Mouse (Mus musculus) cerebellum, adult (tissue): ENCODE results near the gene Ssna1.

Experiments
- ATAC-seq: cut with Nextera tagmentation; 2 replicates; pipeline ENCODE4 v1.9.2; 2017; ENCODE audit warnings: mild to moderate bottlenecking, moderate library complexity, mixed read lengths; ENCODE audit not compliant: insufficient number of reproducible peaks, low FRiP score, low TSS enrichment

Gene Ssna1

DNA sequence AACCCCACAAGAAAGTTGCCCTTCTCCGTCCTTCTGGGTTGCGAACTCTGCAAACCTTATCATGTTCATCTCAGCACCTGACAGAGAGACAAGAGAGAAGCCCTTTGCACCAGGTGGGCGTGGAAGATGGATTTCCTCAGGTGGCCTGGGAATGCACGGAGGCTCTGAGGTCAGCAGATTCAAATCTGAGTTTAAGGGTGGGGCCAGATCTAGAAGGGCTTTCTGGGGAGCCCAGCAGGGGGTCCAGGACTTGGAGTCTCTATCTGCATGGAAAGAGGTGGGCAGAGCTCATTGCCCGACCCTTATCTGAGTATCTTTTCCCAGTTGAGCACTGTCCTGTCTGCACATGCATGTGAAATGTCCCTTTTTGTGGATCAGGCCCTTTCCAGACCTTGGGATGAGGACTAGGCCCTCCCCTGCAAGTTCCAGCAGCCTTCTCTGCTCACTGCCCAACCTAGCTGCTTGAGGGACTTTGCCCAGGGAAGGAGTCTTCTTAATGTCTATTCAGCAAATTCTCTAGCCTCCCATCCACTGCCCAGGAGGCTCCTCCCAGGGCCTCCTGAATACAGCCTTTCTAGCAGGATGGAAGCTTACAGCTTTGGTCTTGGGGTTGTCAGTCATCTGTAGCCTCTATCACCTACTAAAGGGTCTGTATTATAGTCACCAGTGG is 37.6 kb downstream of the Ssna1 start:
- ATAC-seq, result no peak

DNA sequence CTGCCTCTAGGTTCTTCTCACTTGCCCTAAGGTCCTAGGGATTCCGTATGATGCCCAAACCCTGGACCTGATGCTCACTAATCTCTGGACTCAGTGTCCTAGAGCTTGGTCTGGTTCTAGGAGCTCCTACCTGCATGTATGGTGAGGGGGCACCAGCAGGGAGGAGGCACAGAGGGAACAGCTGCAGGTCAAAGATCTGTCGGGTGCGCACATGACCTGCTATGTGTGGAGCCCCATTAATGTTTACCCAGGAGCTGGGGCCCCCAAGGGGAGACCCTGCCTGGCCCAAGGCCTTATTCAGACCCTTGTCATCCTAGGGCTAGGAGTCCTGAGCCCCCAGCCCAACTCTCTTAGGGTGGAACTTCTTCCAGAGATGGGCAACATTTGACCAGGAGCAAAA is 38.2 kb downstream of the Ssna1 start, which contains the start of gene Slc34a3:
Slc34a3 (minus strand) TSS at position 315 of the 400 bp plus-strand sequence.
- no peak for ATAC-seq

DNA sequence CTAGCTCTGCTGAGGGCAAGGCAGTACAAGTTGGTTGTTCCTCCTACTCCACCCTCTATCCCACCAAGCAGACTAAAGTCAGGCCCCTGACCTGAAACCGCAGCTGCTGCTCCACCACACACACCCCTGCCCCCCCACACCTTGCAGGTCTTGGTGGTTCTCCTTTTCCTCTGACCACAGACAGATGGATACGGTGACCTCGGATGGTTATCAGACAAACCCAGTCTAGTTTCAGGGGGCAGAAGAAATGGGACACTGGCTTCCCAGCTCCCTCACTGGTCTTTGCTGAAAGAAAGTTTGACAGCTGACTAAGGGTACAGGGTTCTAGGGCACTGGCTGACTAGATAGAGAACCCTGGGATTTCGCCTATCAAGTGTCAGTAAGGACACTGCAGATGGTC is 38.8 kb downstream of the Ssna1 start:
- ATAC-seq, result no peak

DNA sequence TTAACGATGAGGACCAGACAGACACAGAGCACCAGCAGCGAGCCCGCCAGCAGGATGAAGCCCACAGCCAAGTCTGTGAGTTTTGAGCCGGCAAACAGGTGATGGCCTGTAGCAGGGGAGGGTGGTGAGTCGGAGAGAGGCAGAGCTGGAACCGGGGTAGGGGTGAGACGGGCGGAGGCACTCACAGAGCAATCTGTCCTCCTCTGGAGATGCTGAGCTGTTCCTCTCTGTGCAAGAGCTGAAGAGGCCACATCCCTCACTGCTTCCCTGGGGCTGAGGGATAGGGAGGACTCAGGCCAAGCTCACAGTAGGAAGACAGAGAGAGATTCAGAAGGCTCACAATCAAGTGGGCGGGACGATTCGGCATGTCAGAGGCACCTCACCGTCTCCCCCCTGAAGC is 41.2 kb downstream of the Ssna1 start:
- no peak for ATAC-seq

DNA sequence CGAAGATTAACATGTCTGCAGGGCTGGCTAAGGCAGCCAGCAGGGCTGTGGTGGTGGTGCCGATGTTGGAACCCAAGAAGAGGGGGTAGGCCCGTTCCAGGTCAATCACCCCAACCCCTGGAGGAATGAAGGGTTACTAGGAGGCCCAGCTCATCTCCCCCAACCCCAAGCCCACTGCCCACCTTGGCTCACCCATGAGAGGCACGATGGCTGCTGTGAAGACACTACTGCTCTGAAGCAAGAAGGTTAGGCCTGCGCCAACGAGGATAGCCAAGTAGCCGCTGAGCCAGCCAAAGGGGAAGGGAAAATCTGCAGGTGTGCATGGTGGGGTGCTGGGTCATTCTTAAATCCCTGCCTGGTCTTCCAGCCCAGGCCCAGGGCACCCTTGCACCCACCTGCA is 41.7 kb downstream of the Ssna1 start:
- no peak for ATAC-seq

DNA sequence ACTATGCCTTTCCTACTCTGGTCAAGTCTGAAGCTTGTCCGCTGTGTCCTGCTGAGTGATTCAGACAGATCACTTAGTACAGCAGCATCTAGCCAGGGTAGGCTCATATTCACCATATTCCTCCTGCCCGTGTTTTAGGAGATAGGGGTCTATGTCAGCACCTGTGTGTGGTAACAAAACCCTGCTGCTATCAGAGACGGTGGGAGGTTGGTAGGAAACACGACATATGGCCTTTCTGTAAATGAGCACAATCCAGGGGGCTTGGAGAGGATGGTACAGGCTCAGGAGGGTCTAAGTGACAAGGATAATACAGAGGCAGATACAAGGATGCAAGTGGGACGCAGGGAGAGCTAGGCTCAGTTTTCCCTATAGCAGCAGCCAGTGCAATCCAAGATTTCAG is 42.7 kb downstream of the Ssna1 start:
- ATAC-seq, result no peak

DNA sequence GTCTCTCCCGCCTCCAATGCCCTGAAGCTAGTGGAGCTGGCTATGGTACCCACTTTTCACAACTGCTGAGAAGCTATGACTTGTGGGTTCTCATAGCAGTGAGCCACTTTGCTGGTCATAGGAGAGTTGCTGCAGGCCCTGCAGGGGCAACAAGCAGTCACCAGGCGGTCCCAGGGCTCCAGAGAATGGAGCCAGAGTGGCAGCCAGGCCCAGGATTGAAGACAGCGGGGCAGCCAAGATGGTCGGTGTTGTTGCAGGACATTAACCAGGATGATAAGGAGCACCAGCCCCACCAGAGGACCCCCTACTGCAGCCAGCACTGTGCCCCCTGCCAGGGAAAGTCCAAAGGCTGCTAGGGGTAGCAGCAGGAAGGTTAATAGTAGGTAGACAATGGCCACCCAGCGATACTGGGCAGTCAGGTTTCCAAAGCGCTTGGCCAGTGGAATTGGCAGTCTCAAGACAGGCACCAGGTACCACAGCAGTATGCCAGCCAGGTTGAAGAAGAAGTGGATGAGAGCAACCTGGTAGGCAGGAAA is 43.2 kb downstream of the Ssna1 start:
- no peak for ATAC-seq

DNA sequence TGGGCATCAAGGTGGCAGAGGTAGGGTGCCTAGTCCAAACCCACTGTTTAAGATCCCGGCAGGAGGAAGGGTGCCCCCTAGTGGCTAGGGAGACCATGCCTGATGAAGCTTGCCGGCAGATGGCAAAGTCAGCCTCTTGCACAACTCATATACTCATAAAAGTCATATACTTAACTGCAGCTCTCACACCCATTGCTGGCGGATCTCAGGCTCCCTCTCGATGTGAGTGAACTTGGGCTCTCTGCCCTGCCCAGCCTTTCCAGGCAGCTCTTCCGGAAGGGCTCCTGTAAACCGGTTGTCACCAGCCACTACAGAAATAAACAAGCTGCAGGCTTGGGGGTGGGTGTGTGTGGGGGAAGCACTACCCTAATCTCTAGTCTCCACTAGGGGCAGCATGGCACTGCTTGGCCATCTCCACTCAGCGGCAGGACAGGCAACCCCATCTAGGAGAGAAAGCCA is 43.8 kb downstream of the Ssna1 start:
- ATAC-seq, result peak; percentile 51

DNA sequence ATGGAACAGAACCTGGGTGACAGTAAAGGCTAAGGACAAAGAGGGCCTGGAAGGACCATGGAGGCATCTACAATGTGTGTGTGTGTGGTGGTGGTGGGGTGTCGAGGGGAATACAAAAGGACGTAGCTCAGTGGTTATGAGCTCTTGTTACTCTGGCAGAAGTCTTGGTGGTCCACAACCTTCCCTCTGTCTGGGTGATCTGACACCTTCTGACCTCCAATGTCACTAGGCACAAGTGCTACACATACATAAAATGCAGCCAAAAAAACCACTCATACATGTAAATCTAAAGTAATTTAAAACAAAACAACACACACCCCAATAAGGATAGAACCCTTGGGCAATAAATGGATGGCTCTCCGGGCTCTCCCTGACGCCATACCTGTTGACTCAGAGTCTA is 44.8 kb downstream of the Ssna1 start:
- no peak for ATAC-seq

DNA sequence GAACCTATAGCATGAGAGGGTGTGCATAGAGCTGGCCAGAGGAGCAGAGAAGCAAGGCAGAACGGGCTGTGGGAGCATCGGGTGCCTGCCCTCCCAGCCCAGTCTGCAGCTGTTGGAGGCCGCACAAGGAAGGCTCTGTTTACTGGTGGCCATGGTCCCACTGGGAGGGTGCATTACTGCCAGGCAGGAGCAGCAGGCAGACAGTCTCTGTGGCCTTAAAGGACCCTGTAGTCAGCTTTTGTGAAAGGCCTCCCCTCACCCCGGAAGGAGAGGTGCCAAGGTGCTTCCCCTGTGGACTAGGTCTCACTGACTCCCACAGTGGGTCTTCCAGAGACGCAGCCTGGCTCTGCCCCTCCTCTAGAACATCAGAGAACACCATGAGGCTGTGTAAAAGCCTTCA is 45.4 kb downstream of the Ssna1 start:
- ATAC-seq, result no peak

DNA sequence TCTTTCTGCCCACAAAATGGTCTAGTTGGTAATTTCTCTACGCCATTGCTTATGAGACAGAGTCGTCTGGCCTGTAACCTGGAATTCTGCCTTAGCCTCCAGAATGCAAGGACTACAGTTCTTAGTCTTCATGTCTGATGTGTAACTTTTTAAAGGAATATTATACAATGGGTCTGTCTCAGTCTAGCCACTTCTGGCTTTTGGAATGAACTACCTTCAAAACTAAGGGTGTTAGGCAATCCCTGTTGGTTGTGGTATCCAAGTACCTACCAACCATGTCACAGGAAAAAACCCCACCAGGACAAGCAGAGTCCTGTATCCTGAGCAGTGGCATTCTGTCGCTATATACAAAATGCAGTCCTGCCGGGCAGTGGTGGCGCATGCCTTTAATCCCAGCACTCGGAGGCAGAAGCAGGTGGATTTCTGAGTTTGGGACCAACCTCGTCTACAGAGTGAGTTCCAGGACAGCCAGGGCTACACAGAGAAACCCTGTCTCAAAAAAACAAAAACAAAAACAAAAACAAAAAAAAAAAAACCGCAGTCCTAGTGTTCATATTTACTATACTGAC is 46.3 kb downstream of the Ssna1 start:
- ATAC-seq, result no peak

DNA sequence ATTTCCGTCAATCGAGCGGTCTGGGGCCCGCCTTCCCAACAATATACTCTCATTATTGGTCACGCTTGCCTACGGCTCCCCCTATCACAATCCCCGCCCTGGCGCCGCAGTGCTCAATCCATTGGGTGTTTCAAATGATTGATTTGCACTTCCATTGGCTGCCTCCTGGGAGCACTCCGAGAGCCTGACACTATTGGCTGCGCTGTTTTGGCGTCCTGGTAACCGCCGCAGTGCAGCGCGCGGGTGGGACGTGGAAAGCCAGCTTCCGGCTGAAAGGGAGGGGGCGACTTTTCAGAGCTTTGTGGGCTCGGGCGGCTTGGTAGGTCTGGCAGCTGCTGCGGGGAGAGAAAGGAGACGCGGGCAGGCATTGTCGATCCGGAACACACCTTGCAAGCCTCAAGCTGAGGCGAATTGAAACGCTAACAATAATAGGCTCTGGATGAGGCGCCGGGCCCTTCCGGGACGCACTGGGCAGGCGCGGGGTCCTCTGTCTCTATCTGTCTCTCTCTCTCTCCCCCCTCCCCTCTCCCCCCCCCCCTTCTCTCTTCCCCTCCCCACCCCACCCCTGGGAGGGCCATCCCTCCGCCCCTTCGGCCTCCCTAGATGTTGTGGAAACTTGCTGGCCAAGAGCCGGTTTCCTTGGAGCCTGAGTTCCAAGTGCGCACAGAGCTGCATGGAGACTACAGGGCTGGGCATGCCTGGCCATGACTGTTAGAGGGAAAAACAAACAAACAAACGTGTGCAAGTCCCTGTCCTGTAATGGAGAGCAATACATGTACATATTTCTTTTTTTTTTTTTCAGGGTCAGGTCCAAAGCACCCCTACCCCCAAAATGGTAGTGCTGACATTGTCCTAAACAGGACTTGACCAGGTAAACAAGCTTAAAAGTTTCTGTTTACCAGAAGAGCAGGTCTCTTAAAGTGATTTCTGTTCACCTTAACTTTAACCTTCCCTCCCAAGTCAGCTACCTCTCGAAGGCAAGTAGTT is 47.2 kb downstream of the Ssna1 start:
- ATAC-seq, result peak; percentile 88

DNA sequence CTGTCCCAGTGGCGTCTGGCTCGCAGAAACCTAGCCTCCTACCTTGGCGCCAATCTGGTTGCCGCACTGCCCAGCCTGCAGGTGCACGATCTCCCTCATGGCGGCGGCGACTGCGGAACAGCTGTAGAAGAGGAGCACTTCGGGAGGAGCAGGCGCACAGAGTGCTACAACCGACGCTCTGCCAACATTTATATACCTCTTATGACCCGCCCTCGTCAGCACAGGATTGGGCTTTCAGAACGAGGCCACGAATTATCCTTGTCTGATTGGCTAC is 47.8 kb downstream of the Ssna1 start, which contains the start of gene Tubb4b:
Tubb4b (minus strand) TSS at position 211 of the 274 bp plus-strand sequence.
- no peak for ATAC-seq

DNA sequence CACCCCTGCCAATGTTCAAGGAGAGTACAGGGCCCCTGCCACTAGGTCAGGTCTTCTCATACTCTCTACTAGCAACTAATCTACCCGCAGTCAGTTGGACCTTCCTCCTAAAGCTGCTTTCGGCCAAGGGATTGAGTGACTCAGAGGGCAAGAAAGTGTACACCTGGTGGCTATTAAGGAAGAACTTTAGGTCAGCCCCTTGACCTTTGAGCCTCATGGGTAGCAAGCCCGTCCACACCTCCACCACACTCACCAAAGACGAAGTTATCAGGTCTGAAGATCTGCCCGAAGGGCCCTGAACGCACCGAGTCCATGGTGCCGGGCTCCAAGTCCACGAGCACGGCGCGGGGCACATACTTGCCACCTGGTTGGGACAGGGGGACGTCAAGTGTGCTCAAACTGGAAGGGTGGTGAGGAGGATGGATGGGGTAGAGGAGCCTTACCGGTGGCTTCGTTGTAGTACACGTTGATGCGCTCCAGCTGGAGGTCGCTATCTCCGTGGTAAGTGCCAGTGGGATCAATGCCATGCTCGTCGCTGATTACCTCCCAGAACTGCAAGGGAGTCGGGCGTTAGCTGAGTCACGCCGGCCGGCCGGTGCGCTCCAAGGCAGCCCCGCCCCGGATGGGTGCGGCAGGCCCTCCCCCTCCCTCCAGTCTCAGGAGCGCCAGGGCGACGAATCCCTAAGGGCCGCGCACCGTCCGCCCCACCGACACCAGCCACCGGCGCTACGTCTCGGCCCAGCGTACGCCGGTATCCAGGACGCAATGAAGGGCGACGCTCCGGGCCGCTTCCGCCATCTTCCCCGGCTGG is 48.4 kb downstream of the Ssna1 start:
- ATAC-seq, result peak; percentile 23; the same call in 1 of the 2 replicates

DNA sequence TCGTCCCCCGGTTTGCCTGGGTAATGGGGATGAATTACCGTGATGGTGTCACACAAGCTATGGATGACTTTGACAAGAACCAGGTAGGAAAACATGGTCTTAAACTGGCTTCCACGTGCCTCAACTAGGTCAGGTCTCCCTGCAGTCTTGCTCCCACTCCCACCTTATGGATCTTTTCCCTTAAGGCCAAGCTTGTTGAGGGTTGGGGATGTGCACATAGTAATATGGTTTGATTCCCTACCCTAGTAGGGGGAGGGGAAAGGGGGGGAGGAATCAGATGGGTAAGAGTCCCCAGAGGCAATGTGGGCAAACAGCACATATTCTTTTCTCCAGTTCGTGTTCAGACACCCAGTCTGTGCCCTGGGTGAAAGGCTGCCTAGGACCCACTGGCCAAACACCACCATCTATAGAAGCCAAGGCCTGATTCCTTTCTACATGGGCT is 50.9 kb downstream of the Ssna1 start:
- no peak for ATAC-seq
